Mouse (Mus musculus) cerebellum, adult 9-10 months (tissue): ENCODE results near the gene Prcc.

Experiments
- DNase-seq: peaks from one replicate; pipeline ENCODE4 v3.0.0; 2022

Prcc gene

DNA sequence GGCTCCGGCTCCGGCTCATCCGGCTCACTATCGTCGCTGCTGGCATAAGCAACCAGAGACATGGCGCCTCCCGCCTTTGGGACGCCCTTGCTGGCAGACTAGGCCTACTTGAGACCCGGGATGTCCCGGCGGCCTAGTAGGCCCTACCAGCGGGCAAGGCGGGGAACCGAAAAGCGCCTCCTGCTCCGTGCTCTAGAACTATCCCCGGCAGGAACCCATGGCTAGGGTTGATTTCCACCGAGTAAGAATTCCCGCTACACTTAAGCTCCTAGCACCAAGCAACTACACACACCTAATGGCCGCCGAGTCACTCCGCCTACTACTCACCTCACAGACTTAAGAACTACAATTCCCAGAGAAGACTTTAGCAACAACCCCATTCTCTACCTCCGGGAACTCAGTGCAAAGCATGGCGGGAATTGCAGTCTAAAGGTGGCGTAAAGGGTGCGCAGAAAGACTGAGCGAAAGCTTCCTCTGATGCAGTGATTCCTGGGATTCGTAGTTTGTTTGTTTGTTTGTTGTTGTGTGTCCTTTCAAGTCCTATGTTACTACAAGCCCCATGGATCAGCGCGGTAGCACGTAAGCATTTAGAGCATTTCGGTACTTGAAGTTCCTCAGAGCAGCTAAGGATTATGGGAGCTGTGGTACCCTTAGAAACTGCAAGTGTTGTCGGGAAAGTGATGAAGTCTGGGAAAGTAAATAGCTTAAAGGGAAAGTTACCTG is at the start of gene Prcc:
Gene Prcc, minus strand, starts transcription at position 328 of the 723 bp plus-strand sequence.
- peak; percentile 99 for DNase-seq

DNA sequence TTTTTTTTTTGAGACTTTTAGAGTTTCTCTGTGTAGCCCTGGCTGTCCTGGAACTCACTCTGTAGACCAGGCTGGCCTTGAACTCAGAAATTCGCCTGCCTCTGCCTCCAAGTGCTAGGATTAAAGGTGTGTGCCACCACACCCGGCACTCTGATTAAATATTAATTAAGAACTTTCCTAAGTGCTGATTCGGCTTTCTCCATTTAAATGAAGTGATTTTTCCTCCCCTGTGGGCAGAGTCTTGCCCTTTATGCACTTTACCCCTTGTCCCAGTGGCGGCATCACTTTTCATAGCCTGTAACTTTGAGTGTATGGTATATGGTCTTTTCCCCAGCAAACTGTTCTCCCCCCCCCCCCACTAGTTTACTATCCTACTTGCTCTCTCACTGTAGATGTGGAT is 49.8 kb upstream of the Prcc start:
- no peak for DNase-seq

DNA sequence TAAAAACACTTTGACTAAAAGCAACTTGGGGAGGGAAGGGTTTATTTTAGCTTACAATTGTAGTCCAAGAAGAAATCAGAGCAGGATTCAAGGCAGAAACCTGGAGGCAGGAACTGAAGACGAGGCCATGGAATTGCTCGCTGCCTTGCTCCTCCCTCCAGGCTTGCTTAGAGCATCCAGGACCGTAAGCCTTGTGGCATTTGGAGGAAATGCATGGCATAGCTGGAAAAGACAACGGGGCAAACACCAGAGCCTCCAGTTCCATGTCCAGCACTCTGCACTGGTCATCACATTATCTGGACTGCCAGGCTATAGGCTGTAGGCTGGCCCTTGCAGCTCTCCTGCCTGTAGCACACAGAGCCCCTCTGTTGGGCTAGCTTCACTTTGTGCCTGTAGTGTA is 49.1 kb upstream of the Prcc start:
- no peak for DNase-seq

DNA sequence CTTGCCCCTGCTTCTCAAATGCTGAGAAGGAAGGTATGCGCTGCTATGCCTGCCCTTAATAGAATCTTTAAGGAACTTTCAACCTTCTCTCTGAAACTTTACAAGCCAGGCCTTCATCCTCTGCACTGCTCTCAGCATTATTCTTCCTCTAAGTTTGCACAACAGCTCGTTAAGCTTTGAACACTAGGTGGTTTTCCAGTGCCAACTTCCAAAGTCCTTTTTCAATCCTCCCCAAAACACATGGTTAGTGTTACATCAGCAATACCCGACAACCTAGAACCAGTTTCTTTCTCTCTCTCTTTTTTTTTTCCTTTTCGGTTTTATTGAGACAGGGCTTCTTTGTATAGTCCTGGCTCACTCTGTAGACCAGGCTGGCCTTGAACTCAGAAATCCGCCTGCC is 48.6 kb upstream of the Prcc start:
- DNase-seq: no peak

DNA sequence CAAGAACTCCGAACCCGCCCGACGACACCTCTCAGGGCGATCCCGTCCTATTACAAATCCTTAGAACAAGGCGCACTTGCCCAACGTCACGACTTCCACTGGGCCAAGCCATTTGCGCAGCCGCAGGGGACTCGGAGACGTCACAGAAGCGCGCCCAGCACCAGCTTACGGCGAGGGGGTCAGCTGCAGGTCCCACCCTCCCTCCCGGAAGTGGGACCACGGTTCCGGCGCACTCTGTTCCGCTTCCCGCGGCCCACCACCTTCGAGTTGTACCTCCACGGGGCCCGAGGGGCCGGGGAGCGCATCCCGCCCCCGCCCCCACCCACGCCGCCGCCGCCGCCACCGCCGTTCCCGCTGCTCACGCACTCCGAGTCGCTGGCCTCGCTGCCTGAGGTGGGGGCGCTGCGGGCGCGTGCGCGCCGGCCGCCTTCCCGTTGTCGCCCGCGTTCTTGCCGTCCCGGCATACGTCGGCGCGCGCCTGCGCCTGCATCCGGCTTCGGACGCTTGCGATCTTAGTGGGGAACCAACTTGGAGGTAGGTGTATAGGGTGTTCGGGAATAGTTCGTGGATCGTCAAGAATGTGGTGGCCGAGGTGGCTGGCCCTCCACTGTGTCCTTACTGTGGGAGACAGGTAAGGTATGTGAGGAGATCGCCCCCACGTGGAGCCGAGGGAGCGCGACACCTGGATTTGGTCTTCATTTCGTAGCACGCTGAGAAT is 44.8 kb upstream of the Prcc start, which contains the start of the genes Isg20l2 and Rrnad1:
Gene Isg20l2, plus strand, starts transcription at position 237 of the 718 bp plus-strand sequence.
Gene Rrnad1, minus strand, starts transcription at position 640 of the 718 bp plus-strand sequence.
- DNase-seq: peak; percentile 96

DNA sequence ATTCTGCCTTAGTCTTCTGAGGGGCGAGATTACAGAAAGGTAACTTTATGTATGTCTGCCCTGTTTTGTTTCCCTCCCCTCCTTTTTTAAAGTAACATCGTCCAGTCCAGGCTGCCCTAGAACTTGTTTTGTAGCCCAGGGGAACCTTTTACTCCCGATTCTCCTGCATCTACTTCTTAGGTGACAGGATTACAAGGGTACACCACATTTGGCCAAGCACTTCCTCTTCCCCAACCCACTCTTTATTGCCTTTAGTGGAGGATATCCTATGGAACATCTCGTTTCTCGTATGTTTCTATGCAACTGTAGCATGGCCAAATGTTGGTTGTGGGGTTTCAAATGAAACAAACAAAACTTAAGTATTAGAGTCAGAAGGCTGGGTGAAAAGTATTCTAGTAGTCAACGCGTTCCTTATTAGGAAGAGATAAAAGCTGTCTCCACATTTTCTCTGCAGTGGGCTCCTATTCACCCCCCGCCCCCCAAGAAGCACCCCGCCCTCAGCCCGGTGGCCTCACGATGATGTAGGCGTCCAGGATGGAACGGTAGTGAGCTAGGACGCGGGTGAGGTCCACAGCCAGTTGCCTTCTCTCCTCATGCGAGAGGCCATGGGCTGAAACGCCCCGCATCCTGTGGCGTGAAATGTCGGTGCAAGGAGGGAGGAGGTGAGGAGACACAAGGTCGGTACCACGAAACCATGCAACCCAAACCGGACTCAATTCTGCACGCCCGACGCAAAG is 44.1 kb upstream of the Prcc start:
- no peak for DNase-seq

DNA sequence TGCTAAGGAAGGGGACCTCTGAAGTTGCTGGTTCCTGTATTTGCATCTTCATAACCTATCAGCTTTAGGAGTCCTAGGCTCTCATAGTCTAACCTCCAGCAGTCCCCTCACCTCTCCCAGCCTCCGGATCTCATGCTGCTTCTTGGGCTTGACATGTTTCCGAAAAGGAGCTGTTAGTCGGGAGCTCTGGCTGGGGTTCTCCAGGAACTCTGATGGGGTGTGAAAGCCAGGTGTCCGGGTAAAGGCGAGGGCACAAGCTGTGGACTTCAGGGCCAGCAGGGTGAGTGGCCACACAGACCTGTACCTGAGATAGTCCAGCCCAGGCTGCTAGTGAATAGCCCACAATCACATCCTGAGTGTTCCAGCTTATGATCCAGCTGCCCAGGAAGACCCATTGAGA is 42.0 kb upstream of the Prcc start:
- no peak for DNase-seq

DNA sequence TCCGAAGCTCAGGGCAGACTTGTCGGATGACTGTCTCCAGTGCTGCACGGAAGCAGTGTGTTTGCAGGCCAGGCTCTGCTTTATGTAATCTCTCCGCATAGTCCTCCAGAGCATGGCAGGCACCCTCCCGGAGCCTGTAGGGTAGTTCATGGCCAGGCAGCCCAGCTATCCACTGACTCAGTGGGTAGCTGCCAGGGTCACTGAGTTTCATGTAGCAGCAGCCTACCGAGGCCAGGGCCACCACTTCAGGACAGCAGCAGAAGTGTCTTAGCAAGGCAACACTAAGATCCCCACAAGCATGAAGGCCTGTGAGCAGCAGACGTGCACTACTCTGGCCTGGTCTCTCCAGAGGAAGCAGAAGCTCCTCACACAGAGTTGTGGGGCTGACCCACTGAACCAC is 39.6 kb upstream of the Prcc start:
- DNase-seq: no peak

DNA sequence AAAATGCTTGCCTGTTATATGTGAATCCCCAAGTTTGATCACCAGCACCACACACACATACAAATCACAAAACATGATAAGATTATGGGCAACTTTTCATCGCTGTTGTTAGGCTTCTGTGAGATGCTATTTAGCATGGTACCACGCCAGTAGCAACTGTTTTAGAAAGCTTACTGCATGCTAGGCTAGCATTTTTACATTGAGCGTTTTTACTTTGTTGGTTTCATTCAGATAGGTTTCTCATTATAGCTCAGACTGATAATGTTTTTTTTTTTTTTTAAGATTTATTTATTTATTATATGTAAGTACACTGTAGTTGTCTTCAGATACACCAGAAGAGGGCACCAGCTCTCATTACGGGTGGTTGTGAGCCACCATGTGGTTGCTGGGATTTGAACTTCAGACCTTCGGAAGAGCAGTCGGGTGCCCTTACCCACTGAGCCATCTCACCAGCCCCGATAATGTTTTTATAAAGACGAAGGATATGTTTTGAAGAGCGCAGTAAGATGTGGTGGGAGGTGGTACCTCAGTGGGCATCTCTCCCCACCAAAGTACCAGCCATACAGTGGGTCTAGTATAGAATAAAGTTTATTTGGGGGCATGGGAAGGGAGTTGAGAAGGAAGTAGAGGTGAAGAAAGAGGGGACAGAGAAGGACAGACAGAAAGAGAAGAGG is 35.0 kb upstream of the Prcc start:
- no peak for DNase-seq

DNA sequence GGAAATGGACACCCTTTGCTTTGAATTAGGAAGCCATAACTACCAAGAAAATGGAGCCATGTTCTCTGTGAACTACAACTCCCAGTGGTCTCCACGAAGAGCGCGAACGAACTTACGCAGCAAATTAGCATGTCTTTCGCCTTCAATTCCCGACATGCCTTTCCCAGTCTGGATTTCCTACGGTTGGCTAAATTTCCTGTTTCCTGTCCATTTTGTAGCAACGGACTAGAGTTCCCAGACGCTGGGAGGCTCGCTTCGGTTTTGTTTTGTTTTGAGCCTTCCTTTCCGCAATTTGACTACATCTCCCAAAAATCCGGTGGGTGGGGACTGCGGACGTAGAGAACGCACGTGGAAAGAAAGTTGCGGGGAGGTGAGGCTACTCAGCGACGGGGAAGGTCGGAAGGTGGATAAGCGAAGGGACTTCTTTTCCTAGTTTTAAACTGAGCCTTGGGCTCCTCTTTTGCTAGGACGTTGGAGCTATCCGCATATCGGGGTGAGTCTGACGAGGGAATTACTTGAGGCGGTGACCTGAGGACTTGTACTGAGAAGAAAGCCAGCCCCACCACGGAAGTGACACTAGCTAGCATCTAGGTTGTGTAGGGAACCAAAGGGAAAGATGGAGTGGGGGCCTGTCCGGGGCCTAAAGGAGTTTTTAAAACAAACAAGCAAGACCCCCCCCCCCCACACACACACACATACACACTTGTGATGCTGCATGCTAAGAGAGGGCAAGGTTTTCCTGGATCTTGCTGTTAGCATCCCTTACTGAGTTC is 34.1 kb upstream of the Prcc start, which contains the start of gene Mrpl24:
Gene Mrpl24, plus strand, starts transcription at position 171 of the 773 bp plus-strand sequence.
- peak; percentile 91 for DNase-seq

DNA sequence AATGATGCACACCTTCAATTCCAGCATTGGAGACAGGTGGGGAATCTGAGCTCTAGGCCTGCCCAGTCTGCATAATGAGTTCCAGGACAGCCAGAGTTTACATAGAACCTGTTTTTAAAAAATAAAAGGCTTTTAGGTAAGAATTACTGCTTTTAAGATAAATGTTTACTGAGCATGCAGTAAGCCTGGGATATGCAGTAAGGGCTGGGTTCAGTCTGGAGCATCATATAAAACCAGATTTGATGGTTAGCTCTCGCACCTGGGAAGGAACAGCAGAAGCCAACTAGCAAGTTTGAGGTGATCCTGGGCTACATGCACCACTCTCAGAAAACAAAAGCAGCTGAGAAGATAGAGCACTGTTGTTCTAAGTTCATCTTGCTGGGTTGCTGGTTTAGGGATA is 33.1 kb upstream of the Prcc start:
- no peak for DNase-seq

DNA sequence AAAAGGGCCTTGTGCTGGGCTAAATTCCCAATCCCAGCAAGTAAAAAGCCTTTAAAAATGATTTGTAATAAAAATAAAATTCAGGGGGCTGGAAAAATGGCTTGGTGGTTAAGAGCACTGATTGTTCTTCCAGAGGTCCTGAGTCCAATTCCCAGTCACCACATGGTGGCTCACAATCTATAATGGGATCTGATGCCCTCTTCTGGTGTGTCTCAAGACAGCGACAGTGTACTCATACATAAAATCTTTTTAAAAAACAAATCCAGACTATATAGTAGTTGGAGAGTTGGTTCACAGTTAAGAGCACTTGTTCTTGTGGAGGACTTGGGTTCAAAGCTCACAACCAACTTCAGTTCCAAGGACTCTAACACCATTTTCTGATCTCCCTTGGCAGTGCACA is 31.6 kb upstream of the Prcc start:
- no peak for DNase-seq

DNA sequence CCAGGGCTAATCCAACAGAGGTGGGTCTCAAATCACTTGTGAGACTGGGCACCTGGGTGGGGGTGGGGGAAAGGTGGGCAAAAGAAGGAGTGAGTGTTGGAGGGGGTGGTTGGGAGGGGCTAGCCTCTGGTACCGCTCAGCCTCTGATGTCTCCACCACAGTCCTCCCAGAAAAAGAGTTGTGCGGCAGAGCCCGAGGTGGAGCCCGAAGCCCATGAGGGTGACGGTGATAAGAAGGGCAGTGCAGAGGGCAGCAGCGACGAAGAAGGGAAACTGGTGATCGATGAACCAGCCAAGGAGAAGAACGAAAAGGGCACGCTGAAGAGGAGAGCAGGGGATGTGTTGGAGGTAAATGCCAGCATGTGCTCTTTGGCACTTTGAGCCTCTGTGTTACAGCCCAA is 28.5 kb upstream of the Prcc start:
- no peak for DNase-seq

DNA sequence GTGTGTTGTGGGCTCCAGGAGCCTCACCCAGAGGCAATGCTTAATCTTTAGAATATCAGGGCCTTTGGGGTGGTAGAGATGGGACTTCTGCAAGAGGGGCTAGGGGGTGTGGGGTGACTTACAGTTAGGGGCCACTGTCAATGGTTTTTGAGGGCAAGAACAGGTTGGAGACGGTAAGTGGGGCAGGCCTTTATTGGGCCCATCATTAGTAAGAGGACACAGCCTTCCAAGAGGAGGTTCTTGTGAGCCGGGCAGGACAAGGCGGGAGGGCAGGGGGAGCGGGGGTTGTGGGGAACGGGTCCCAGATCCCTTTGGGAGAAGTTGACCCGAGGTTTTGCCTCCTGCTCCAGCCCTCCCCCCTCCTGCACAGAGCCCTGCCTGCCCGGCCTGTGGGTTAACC is 28.1 kb upstream of the Prcc start:
- no peak for DNase-seq

DNA sequence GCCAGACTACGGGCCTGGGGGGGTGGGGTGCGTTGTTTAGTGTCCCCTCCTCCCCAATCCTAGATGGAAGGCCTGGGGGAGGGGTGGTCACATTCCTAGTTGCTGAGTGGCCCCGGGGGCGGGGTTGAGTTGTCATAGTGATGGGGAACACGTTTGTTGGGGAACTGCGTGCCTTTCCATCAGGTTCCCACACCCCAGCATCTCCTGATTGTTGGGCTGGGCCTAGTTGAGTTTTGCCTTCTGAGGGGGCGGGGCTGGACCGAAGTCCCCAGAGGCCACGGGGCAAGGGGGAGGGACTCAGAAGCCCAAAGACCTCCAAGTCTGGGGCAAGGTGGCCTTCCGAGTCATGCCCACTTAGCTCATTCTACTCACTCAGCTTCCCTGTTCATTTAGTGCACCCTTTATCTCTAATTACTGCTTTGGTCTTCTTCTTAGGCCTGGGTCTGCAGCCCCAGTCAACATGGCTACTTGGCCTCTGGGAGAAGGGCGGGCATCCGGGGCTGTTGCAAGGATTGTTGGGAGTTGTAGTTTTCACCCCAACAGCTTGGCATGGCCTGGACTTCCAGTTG is 25.2 kb upstream of the Prcc start:
- DNase-seq: peak; percentile 74

DNA sequence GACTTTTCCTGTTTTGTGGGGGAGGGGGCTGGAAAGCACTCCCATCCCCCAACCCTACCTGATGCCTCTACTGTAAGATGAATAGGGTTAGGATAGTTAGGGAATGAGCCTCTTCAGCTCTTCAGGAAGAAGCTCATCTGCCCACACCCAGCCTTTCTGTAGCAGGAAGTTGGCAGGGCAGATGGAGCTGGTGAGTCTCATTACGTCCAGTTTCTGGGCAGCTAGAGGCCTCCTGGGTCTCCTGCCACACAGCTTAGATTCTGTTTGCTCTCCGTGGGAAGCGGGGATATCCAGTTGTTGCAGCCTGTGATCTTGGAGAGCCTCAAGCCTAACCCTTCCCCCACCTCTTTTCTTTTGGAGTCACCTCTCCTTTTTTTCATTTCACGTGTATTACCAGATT is 24.5 kb upstream of the Prcc start:
- no peak for DNase-seq

DNA sequence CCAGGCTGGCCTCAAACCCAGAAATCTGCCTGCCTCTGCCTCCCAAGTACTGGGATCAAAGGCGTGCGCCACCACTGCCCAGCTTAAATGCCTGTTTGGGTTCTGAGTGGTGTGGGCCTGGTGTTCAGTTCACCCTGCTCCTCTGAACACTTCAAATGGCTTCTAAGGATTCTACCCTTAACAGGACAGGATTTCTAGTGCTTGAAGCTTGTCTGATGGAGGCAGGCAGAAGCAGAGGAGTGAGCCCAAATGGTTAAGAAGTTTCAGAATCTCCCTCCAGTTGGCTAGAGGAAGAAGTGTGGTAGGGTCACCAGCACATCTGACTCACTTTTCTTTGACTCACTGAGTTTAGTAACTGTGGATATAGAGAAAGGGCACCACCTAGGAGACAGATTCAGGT is 24.0 kb upstream of the Prcc start:
- DNase-seq: no peak

DNA sequence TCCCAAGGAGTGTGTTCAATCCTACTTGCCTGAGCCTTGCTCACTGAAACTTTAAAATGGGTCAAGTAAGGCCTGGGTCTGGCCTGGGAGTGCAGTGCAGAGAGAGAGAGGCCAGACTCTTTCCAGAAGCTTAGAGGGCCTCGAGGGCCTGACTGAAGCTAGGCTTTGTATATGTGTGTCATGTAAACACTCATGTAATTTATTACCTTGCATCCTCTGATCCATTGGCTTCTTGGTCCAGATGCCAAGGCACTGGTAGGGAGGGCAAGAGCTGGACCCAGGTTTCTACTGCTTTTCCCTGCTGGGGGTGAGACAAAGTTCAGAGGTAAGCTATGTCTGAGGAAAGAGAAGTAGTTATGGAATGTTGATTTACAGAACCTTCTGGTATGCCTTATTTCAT is 22.5 kb upstream of the Prcc start:
- DNase-seq: no peak

DNA sequence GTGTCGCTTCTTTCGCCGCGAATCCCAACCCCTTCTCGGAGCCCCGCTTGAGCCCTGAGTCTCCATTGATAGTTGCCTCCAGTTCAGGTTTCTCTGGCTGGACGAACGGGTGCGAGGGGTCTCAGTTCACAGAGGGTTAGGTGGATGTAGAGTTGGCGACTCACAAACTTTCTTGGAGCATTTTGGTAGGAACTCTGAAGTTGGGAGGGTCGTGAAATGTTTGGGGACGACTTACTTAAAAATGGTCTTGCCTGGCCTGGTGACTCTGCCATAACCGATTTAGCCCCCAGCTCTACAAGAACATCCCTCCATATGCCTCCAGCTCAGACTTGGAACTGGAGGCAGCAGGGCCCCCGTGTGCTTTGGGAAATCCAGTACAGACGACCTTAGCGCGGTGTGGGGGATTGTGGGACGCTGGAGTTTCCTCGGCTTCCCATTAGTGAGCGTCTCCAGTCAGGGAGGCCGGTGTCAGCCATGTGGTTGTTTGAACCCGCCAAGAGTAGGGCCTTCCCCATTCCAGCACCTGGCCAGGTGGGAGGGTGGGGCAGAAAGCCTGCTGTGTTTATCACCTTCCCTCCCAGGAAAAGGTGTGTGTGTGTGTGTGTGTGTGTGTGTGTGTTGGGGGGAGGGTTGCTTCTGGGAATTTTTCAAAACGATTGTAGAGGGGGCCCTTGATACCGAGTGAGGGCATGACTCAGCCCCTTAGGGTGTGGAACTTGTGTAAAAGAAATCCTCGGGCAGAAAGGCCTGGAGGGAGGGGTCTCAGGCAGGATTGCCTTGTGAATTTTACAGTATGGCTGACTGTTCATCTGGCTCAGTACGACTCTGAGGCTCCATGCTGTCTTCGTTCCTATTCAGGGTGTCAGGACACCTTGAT is 21.8 kb upstream of the Prcc start:
- peak; percentile 58 for DNase-seq

DNA sequence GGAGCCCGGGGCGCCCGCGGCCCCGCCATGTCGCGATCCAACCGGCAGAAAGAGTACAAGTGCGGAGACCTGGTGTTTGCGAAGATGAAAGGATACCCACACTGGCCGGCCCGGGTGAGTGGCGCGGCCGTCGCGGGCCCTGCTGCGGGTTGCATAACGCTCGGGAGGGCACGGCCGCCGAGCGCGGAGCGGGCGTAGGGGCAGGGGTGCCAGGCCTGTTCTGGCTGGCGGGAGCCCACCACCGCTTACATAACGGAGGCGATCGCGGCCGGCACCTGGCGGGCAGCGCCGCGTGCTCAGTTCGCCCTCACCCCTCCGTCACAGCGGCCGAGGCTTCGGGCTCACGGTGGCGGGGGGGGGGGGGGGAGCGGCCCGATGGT is 21.2 kb upstream of the Prcc start:
- DNase-seq: peak; percentile 72
